Mouse (Mus musculus) liver, embryonic 14.5 days (tissue): ENCODE data around the gene Rsph9. TPM values are rescaled to one million over a fixed set of nuclear protein-coding genes. Genes with fewer than 3 reads are reported as not detected.

ENCODE experiments used
- ATAC-seq: fragments of 200-750 bp; cut with Nextera tagmentation; 2 replicates; pipeline ENCODE4 v1.8.0; 2017; ENCODE audit warnings: moderate number of reproducible peaks, mild to moderate bottlenecking, moderate library complexity; ENCODE audit not compliant: insufficient read depth
- DNase-seq, 3 experiments: peaks; one replicate each; pipeline ENCODE4 v3.0.0-alpha.2; 2012 to 2013; ENCODE audit warnings: low read depth in 3 of 3, low spot score in 3 of 3
- H3K27ac ChIP-seq: fragments of 300-500 bp; sonication (generic); 2 replicates; pipeline ENCODE4 v1.5.1; 2014; ENCODE audit warnings: moderate library complexity, mild to moderate bottlenecking, control low read depth, inconsistent platforms
- H3K27me3 ChIP-seq: fragments of 300-500 bp; sonication (generic); 2 replicates; pipeline ENCODE4 v1.6.1; 2014; ENCODE audit warnings: mild to moderate bottlenecking, low read length, moderate library complexity; ENCODE audit not compliant: control insufficient read depth, insufficient read depth
- H3K36me3 ChIP-seq: fragments of 300-500 bp; sonication (generic); replicated peaks from 2 replicates; pipeline ENCODE4 v1.6.1; 2014; ENCODE audit warnings: low read depth; ENCODE audit not compliant: control insufficient read depth, insufficient read depth
- H3K4me1 ChIP-seq, 2 experiments: fragments of 200-500 bp in 1 of 2; fragments of 300-500 bp in 1 of 2; sonication (generic) in 1 of 2; replicated peaks; 2 replicates each; pipeline ENCODE4 v1.6.1; 2012 to 2014; ENCODE audit warnings: antibody characterized with exemption in 1 of 2, inconsistent platforms in 1 of 2, low read length in 1 of 2; ENCODE audit not compliant: control insufficient read depth in 2 of 2, insufficient read depth in 2 of 2
- H3K4me2 ChIP-seq: fragments of 300-500 bp; sonication (generic); 2 replicates; pipeline ENCODE4 v1.6.1; 2014; ENCODE audit warnings: low read depth, mild to moderate bottlenecking, control low read depth, moderate library complexity
- H3K4me3 ChIP-seq, 2 experiments: fragments of 200-500 bp in 1 of 2; fragments of 300-500 bp in 1 of 2; sonication (generic) in 1 of 2; 2 replicates each; pipeline ENCODE4 v1.5.1; 2012 to 2014; ENCODE audit warnings: low read depth in 2 of 2, low read length in 2 of 2, mild to moderate bottlenecking in 2 of 2, control low read depth in 1 of 2, inconsistent platforms in 1 of 2, moderate library complexity in 1 of 2; ENCODE audit not compliant: insufficient read depth in 1 of 2
- H3K9ac ChIP-seq: fragments of 300-500 bp; sonication (generic); replicated peaks from 2 replicates; pipeline ENCODE4 v1.6.1; 2014; ENCODE audit warnings: mild to moderate bottlenecking, control low read depth, moderate library complexity
- H3K9me3 ChIP-seq: fragments of 300-500 bp; sonication (generic); 2 replicates; pipeline ENCODE4 v1.6.1; 2016; ENCODE audit warnings: low read length, mixed read lengths; ENCODE audit not compliant: control insufficient read depth
- CTCF ChIP-seq: IDR thresholded peaks from 2 replicates; pipeline ENCODE4 v1.5.1; 2016; ENCODE audit warnings: antibody characterized with exemption, low read depth, control low read depth
- EP300 ChIP-seq: IDR thresholded peaks from 2 replicates; pipeline ENCODE4 v1.6.1; 2016; ENCODE audit warnings: antibody characterized with exemption, low read depth
- WGBS: fragments of 180-500 bp; shearing (Covaris S2); extraction: QIAGEN DNeasy Blood & Tissue Kit; methylation state at CpG from one replicate; pipeline ENCODE4 v1.1.7; 2014; ENCODE audit not compliant: insufficient replicate concordance; 5-methylcytosine and 5-hydroxymethylcytosine counted together
- polyA plus RNA-seq, 2 experiments: library from polyadenylated mRNA; depleted of rRNA in 1 of 2; stranded (reverse) in 1 of 2; unstranded in 1 of 2; fragments of >200 nt; fragmentation: Nextera tagmentation in 1 of 2; extraction: Ambion mirVana in 1 of 2; gene quantifications; 2 replicates each; pipeline versions ENCODE4 v1.2.1 to v1.2.3; 2012 to 2014

Rsph9 gene
- polyA plus RNA-seq, 2 experiments = 0.63 to 0.71 TPM

- H3K27me3 ChIP-seq = no peaks in the 10 kb centered on the region
- no peak for TF ChIP-seq CTCF
- no peak for TF ChIP-seq EP300
- peaks cover 39% of the 10 kb centered on the region for H3K36me3 ChIP-seq
- peak; percentile 98 to 99 (median 99) for DNase-seq
- peaks cover 47 to 53% of the 10 kb centered on the region in 2 experiments for H3K4me1 ChIP-seq
- H3K9ac ChIP-seq = peak within 1 kb of the TSS; percentile 95
- H3K4me2 ChIP-seq = peak within 1 kb of the TSS; percentile 73
- ATAC-seq = peak; percentile 81
- peak within 1 kb of the TSS; percentile 99 for H3K27ac ChIP-seq
- WGBS = 0% methylated on average over 23 of the region's 23 CpGs
- peak within 1 kb of the TSS; percentile 92 to 98 for H3K4me3 ChIP-seq
- no peaks in the 10 kb centered on the region for H3K9me3 ChIP-seq
These were observed 16.7 kb upstream of the Rsph9 start, which contains the start of gene Gtpbp2 for GRCm38 (mm10) chr17:46160686-46161085. Gtpbp2 (plus strand) TSS chr17:46161032.

- under 1% methylated on average over 16 of the region's 16 CpGs for WGBS
- Histone ChIP-seq H3K4me3 (peak overlapping the region; percentile 92 to 98), H3K27ac (peak overlapping the region; percentile 99), H3K9ac (peak overlapping the region; percentile 88), H3K36me3 (peaks cover 34% of the 10 kb centered on the region), H3K4me1 (peaks cover 51 to 57% of the 10 kb centered on the region in 2 experiments), H3K9me3 (no peaks in the 10 kb centered on the region), H3K27me3 (no peaks in the 10 kb centered on the region), H3K4me2 (peak overlapping the region; percentile 73)
- DNase-seq (peak; percentile 95 to 97 (median 96)), ATAC-seq (peak; percentile 65)
- TF ChIP-seq CTCF (peak; percentile 72), EP300 (peak; percentile 22; the same call in 1 of the 2 replicates)
These were observed 16.2 kb upstream of the Rsph9 start for GRCm38 (mm10) chr17:46160090-46160662.

- DNase-seq (peak; percentile 81 to 88 (median 84)), ATAC-seq (peak; percentile 59)
- Histone ChIP-seq H3K4me2 (peak overlapping the region; percentile 73), H3K36me3 (peaks cover 25% of the 10 kb centered on the region), H3K27me3 (no peaks in the 10 kb centered on the region), H3K9ac (peak overlapping the region; percentile 88), H3K4me3 (peak overlapping the region; percentile 92 to 98), H3K9me3 (no peaks in the 10 kb centered on the region), H3K4me1 (peaks cover 51 to 59% of the 10 kb centered on the region in 2 experiments), H3K27ac (peak overlapping the region; percentile 99)
- TF ChIP-seq EP300 (peak; percentile 94), CTCF (no peak)
- WGBS = 7% methylated on average over 2 of the region's 2 CpGs
These were observed 15.2 kb upstream of the Rsph9 start for GRCm38 (mm10) chr17:46159236-46159635.

GRCm38 (mm10) chr17:46157131-46157530 is 13.1 kb upstream of the Rsph9 start:
- DNase-seq (no peak), ATAC-seq (no peak)
- Histone ChIP-seq H3K4me1 (peaks cover 40 to 53% of the 10 kb centered on the region in 2 experiments), H3K9me3 (no peaks in the 10 kb centered on the region), H3K27me3 (no peaks in the 10 kb centered on the region), H3K27ac (peak overlapping the region; percentile 93), H3K36me3 (peaks cover 6% of the 10 kb centered on the region; the same call in 1 of the 2 replicates), H3K9ac (peak overlapping the region; percentile 40), H3K4me3 (peak overlapping the region in 1 of 2 experiments; percentile 24; a peak in 1 of 4 replicates), H3K4me2 (peak overlapping the region; percentile 55)
- no peak for TF ChIP-seq EP300
- no peak for TF ChIP-seq CTCF
- WGBS = 91% methylated on average over 8 of the region's 8 CpGs

GRCm38 (mm10) chr17:46156680-46157079 is 12.7 kb upstream of the Rsph9 start:
- ATAC-seq (peak; percentile 60), DNase-seq (peak; percentile 70 to 78 (median 73))
- peak overlapping the region; percentile 93 for H3K27ac ChIP-seq
- no peaks in the 10 kb centered on the region for H3K9me3 ChIP-seq
- 47% methylated on average over 5 of the region's 5 CpGs for WGBS
- TF ChIP-seq CTCF = 0 out of 2 replicates have a peak, but pooled peaks have one; percentile 12
- peak; percentile 50; the same call in 1 of the 2 replicates for TF ChIP-seq EP300
- H3K4me3 ChIP-seq = peak overlapping the region in 1 of 2 experiments; percentile 24; a peak in 2 of 4 replicates
- peaks cover 4% of the 10 kb centered on the region for H3K36me3 ChIP-seq
- H3K9ac ChIP-seq = peak overlapping the region; percentile 40
- H3K4me2 ChIP-seq = peak overlapping the region; percentile 55
- peaks cover 35 to 48% of the 10 kb centered on the region in 2 experiments for H3K4me1 ChIP-seq
- H3K27me3 ChIP-seq = no peaks in the 10 kb centered on the region
